In genomic region chr5:100373952-100374351, GRCm38 (mm10) we compare ENCODE assay signal across 9 mouse cellular contexts. TPM values are rescaled to one million over a fixed set of nuclear protein-coding genes. Genes with fewer than 3 reads are reported as not detected.
DNase-seq lines count a peak whose midpoint lies in the region; ATAC-seq and TF ChIP-seq lines count a peak whose summit lies in the region.
"Had no signal": no experiment of that assay in that cellular context is flagged by ENCODE, and none has a peak within 500 bp of the region (broad histone marks: within the 10 kb centered on the region; RNA-seq: fewer than 3 reads in every experiment).

No protein-coding gene starts in this region.

- no peaks in the 10 kb centered on the region for H3K27me3 ChIP-seq in kidney, adult 2 months (replicated peaks; ENCODE audit: control insufficient read depth, insufficient read depth, low read length)
- H3K27me3 ChIP-seq in limb, embryonic 13.5 days = no peaks in the 10 kb centered on the region
- H3K27me3 ChIP-seq: neural tube, embryonic 12.5 days had no signal

- no peak overlapping the region for H3K9ac ChIP-seq in limb, embryonic 13.5 days
- H3K9ac ChIP-seq: neural tube, embryonic 12.5 days had no signal

- peak; percentile 70 for ATAC-seq in erythroblast, adult 5-6 weeks (replicated peaks; ENCODE audit: low FRiP score, poor library complexity, severe bottlenecking)
- ATAC-seq in limb, embryonic 13.5 days (ENCODE audit: low FRiP score, low read depth) = peak; percentile 40; the same call in 1 of the 2 replicates
- 0 out of 2 replicates have a peak, but pooled peaks have one; percentile 28 for ATAC-seq in monocyte, adult 5-6 weeks (replicated peaks; ENCODE audit: insufficient number of reproducible peaks, low FRiP score, low TSS enrichment, poor library complexity, severe bottlenecking)

- H3K4me2 ChIP-seq in limb, embryonic 13.5 days (replicated peaks) = no peak overlapping the region
- H3K4me2 ChIP-seq: neural tube, embryonic 12.5 days had no signal

- peaks cover 8% of the 10 kb centered on the region for H3K36me3 ChIP-seq in kidney, adult 2 months (ENCODE audit: control insufficient read depth, insufficient read depth, low read length)
- H3K36me3 ChIP-seq in limb, embryonic 13.5 days = peaks cover 90% of the 10 kb centered on the region

- H3K4me3 ChIP-seq in kidney, adult 2 months (ENCODE audit: insufficient read depth, low read depth, low read length) = no peak overlapping the region
- no peak overlapping the region for H3K4me3 ChIP-seq in limb, embryonic 13.5 days
- H3K4me3 ChIP-seq: neural tube, embryonic 12.5 days had no signal

- peak; percentile 74 for TF ChIP-seq CTCF in kidney, adult 2 months (conservative IDR thresholded peaks at IDR 0.05; ENCODE audit: insufficient read depth, insufficient read length, low read depth, low read length)

- H3K27ac ChIP-seq in kidney, adult 2 months (ENCODE audit: insufficient read depth, low read depth, low read length) = no peak overlapping the region
- H3K27ac ChIP-seq in limb, embryonic 13.5 days = no peak overlapping the region
- H3K27ac ChIP-seq: neural tube, embryonic 12.5 days had no signal

- H3K9me3 ChIP-seq in limb, embryonic 13.5 days = no peaks in the 10 kb centered on the region
- H3K9me3 ChIP-seq: neural tube, embryonic 12.5 days had no signal

- TF ChIP-seq POLR2A in kidney, adult 2 months (IDR thresholded peaks at IDR 0.05; ENCODE audit: low read depth, low read length) = no peak

- peak; percentile 9 to 34 for DNase-seq in spleen, postnatal 10 days (ENCODE audit: low spot score in 2 of 2)
- no peak for DNase-seq in spleen, adult 12 weeks (ENCODE audit: low spot score)
- DNase-seq in brain, embryonic 18.5 days (ENCODE audit: low read depth, low spot score) = peak; percentile 4
- peak; percentile 53 for DNase-seq in kidney, adult 2 months
- peak; percentile 49 for DNase-seq in thymus, postnatal 4 days

- H3K4me1 ChIP-seq in kidney, adult 2 months (ENCODE audit: control insufficient read depth, insufficient read depth, low read length) = peaks cover 6% of the 10 kb centered on the region; the same call in 1 of the 2 replicates
- H3K4me1 ChIP-seq in limb, embryonic 13.5 days = no peaks in the 10 kb centered on the region
- H3K4me1 ChIP-seq: neural tube, embryonic 12.5 days had no signal

- WGBS in kidney, adult 2 months = 45% methylated on average over 5 of the region's 5 CpGs
- 48% methylated on average over 5 of the region's 5 CpGs for WGBS in limb, embryonic 13.5 days

RNA-seq across cellular contexts. Expression of gene Sec31a, which starts 42.1 kb away (rescaled TPM):
- 26.5 and 46.4 TPM in 2 replicates for total RNA-seq in erythroblast, adult 5-6 weeks (2015; ENCODE audit: low replicate concordance)
- 24.3 and 24.4 TPM in 2 replicates for total RNA-seq in erythroblast, adult 5-6 weeks (2017; ENCODE audit: low replicate concordance)
- polyA plus RNA-seq in kidney, adult 2 months (2012; rRNA removed) = 244 and 248 TPM in 2 replicates
- polyA plus RNA-seq in limb, embryonic 13.5 days (2015; fragmentation: Nextera tagmentation; extraction: Ambion mirVana) = 208 and 231 TPM in 2 replicates
- 63.0 to 72.7 TPM (median 72.6 TPM) in 3 replicates for total RNA-seq in monocyte, adult 5-6 weeks (2017)
